Mouse (Mus musculus) bone marrow macrophage, adult 2 months (primary cell): ENCODE measurements at regions not wholly inside any gene's neighbourhood (a gene's known extent, or its start where the extent isn't known, plus 50 kb on each side); places are given as distances from the start of the nearest gene placed in this dataset.

Experiments used
- CTCF ChIP-seq: IDR thresholded peaks from 2 replicates; pipeline ENCODE4 v1.5.1; 2012; ENCODE audit warnings: low read depth, mild to moderate bottlenecking, low read length, moderate library complexity
- POLR2A ChIP-seq: IDR thresholded peaks from 2 replicates; pipeline ENCODE4 v1.6.1; 2012; ENCODE audit warnings: mild to moderate bottlenecking, low read depth, low read length, borderline replicate concordance

DNA sequence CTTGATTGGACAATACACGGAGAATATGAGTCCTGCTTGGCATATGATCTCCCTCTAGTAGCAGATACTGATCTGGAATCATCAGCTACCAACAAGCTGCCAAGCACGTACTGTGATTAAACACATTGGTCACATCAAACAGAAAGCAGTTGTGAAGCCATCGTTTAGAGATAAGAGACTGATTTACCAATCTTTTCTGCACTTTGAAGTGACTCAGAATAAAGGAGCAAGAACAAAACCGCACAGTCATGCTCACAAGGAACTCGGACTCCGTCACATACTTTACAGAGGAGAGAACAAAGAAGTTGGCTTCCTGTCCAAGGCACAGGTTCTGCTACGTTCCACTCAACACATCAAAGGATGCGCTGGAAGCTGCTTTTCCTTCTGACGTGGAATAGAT lies 91.1 kb upstream of the Zc3h12c start:
- TF ChIP-seq CTCF: no peak
- TF ChIP-seq POLR2A: no peak
